ENCODE assay signal across 8 mouse cellular contexts in the genomic region with DNA sequence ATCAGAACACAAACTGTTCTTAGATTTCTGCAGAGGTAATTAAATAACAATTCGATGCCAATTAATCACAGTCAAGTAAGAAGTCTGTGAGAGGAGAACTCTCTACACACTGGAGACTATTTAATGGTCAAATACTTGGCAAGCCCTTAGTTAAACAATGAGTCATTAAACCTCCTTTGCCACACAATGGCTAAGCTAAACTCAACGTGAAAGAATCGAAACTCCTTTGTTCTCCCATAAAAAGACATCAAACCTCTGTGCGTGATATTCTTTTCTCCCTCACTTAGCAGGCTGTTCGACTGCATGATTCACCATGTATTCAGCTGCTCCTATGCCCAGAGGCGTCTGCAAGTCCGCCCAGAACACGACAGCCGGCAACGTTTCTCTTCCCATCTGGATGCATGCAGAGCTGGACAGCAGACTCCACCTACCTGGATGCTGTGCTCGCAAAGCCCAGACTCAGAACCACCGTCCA.
DNase-seq lines count a peak whose midpoint lies in the region; ATAC-seq and TF ChIP-seq lines count a peak whose summit lies in the region.

No protein-coding gene starts in this region.

- H3K4me3 ChIP-seq in lung, adult 2 months (replicated peaks; ENCODE audit: extremely low read depth, low read depth, low read length): peak overlapping the region; percentile 47
- H3K4me3 ChIP-seq in forebrain, embryonic 15.5 days: no peak overlapping the region
- H3K4me3 ChIP-seq in left cerebral cortex, adult 2 months: no peak overlapping the region
- H3K4me3 ChIP-seq in neural tube, embryonic 13.5 days: no peak overlapping the region

- H3K9ac ChIP-seq in forebrain, embryonic 15.5 days (replicated peaks): no peak overlapping the region
- peak overlapping the region; percentile 31; the same call in 1 of the 2 replicates for H3K9ac ChIP-seq in neural tube, embryonic 13.5 days

- TF ChIP-seq POLR2A in lung, adult 2 months (IDR thresholded peaks at IDR 0.05; ENCODE audit: borderline replicate concordance, extremely low read depth, low read depth, low read length): no peak

- ATAC-seq in forebrain, embryonic 15.5 days (replicated peaks): peak; percentile 83
- ATAC-seq in neural tube, embryonic 13.5 days (ENCODE audit: low read depth): peak; percentile 67
- no peak for ATAC-seq in inflammation-experienced regulatory T-cells, adult 6 months

- peaks cover 2% of the 10 kb centered on the region; the same call in 1 of the 2 replicates for H3K27me3 ChIP-seq in forebrain, embryonic 15.5 days
- H3K27me3 ChIP-seq in neural tube, embryonic 13.5 days: no peaks in the 10 kb centered on the region

- intact Hi-C loops in left cerebral cortex, adult 2 months (cut with DNase I): no loop called here

- H3K9me3 ChIP-seq in forebrain, embryonic 15.5 days: no peaks in the 10 kb centered on the region
- H3K9me3 ChIP-seq in neural tube, embryonic 13.5 days: no peaks in the 10 kb centered on the region

- H3K27ac ChIP-seq in forebrain, embryonic 15.5 days (replicated peaks): no peak overlapping the region
- no peak overlapping the region for H3K27ac ChIP-seq in left cerebral cortex, adult 2 months
- peak overlapping the region; percentile 15; the same call in 1 of the 2 replicates for H3K27ac ChIP-seq in neural tube, embryonic 13.5 days (replicated peaks)

- TF ChIP-seq CTCF in lung, adult 2 months (IDR thresholded peaks at IDR 0.05; ENCODE audit: insufficient read depth, low read length): no peak
- TF ChIP-seq CTCF in left cerebral cortex, adult 2 months (IDR thresholded peaks at IDR 0.05): no peak

- H3K36me3 ChIP-seq in forebrain, embryonic 15.5 days: no peaks in the 10 kb centered on the region
- no peaks in the 10 kb centered on the region for H3K36me3 ChIP-seq in neural tube, embryonic 13.5 days

- H3K4me1 ChIP-seq in lung, adult 2 months (ENCODE audit: control insufficient read depth, insufficient read depth, low read length): 0 out of 2 replicates have a peak, but pooled peaks cover 2% of the 10 kb centered on the region
- peaks cover 13% of the 10 kb centered on the region for H3K4me1 ChIP-seq in forebrain, embryonic 15.5 days
- H3K4me1 ChIP-seq in neural tube, embryonic 13.5 days (replicated peaks): peaks cover 26% of the 10 kb centered on the region

- WGBS in lung, adult 2 months: 29% methylated on average over 12 of the region's 12 CpGs
- 5% methylated on average over 12 of the region's 12 CpGs for WGBS in forebrain, embryonic 15.5 days
- WGBS in neural tube, embryonic 13.5 days: 23% methylated on average over 12 of the region's 12 CpGs

- H3K4me2 ChIP-seq in forebrain, embryonic 15.5 days (replicated peaks): peak overlapping the region; percentile 17; the same call in 1 of the 2 replicates
- peak overlapping the region; percentile 30; the same call in 1 of the 2 replicates for H3K4me2 ChIP-seq in neural tube, embryonic 13.5 days

- peak; percentile 41 for DNase-seq in lung, adult 2 months
- no peak for DNase-seq in lung, adult 18-20 months
- DNase-seq in left cerebral cortex, adult 2 months (ENCODE audit: extremely low spot score in 1 of 2, low spot score in 2 of 2): peak; percentile 21 to 43
- DNase-seq in kidney, postnatal 14 days: no peak
- no peak for DNase-seq in liver

Comparison
In these comparisons a context has a peak if more than half of its experiments do, and no peak if none do; other contexts are left out.
1. DNase-seq: peak in lung, adult 2 months (single experiment) and left cerebral cortex, adult 2 months (2 of 2); none in lung, adult 18-20 months (0 of 2), kidney, postnatal 14 days (single experiment) and liver (single experiment).